Mouse (Mus musculus): ENCODE measurements at regions not wholly inside any gene's neighbourhood (a gene's known extent, or its start where the extent isn't known, plus 50 kb on each side); places are given as distances from the start of the nearest gene placed in this dataset.

- no peak for TF ChIP-seq POLR2A (IDR thresholded peaks at IDR 0.05; ENCODE audit: low read depth, low read length)
- TF ChIP-seq CTCF (conservative IDR thresholded peaks at IDR 0.05; ENCODE audit: insufficient read depth, insufficient read length, low read depth, low read length), result no peak
These were observed 1100.2 kb upstream of the Cited2 start for GRCm38 (mm10) chr10:16622821-16623220.

Data from kidney, adult 2 months (tissue).